Mouse (Mus musculus) large intestine, adult 2 months (tissue): ENCODE measurements around the gene Drap1. TPM values are rescaled to one million over a fixed set of nuclear protein-coding genes. Genes with fewer than 3 reads are reported as not detected.

Source experiments
- DNase-seq: peaks from one replicate; pipeline ENCODE4 v3.0.0-alpha.2; 2012; ENCODE audit warnings: low read depth, low spot score
- WGBS: fragments of 180-500 bp; shearing (Covaris S2); methylation state at CpG from one replicate; pipeline ENCODE4 v1.1.7; 2018; 5-methylcytosine and 5-hydroxymethylcytosine counted together
- polyA plus RNA-seq: library from polyadenylated mRNA; depleted of rRNA; stranded (reverse); fragments of >200 nt; gene quantifications from 2 replicates; pipeline ENCODE4 v1.2.3, GENCODE M21; 2012; rRNA removed

The Drap1 gene
- 98.0 and 108 TPM in 2 replicates for polyA plus RNA-seq

- under 1% methylated on average over 84 of the region's 87 CpGs for WGBS
- no peak for DNase-seq
These were observed at the start of gene Drap1, which contains the start of gene AI837181 for GRCm38 (mm10) chr19:5424782-5425741. Gene Drap1 (minus strand): TSS chr19:5424979. Gene AI837181 (plus strand): TSS chr19:5425144.

GRCm38 (mm10) chr19:5473720-5474119, 48.9 kb upstream of the Drap1 start, which contains the start of gene Efemp2:
Gene Efemp2 (plus strand): TSS chr19:5473954.
- 2% methylated on average over 22 of the region's 22 CpGs for WGBS
- DNase-seq = peak; percentile 64

DNA sequence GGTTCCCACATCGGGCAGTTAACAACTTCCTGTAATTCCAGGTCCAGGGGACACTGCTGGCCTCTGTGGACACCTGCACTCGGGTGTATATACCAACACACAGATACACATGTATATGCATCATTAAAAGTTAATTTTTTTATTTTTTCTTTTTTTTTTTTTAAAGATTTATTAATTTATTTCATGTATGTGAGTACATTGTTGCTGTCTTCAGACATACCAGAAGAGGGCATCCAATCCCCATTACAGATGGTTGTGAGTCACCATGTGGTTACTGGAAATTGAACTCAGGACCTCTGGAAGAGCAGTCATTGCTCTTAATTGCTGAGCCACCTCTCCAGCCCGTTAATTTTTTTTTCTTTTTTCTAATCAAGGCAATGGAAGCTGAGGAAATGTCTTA, 48.1 kb upstream of the Drap1 start:
- WGBS = 70% methylated on average over 3 of the region's 3 CpGs
- DNase-seq = no peak

DNA sequence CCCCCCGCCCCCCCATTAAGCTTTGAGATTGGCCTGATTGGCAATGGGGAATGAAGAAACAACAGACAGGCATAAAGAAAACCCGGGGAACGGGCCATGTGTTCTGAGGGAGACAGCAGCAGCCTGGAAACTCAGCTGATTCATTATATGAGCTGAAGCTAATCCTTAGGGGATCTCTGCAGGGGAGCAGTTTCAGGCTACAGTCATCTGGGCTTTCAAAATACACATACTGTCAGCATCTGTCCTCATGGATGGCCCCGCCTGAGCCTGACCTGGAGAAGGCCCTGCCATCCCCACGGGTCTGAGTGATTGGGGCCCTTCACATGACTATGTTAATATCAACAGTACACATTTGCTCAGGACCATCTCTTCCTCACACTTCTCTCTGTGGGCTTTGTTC, 47.1 kb upstream of the Drap1 start:
- no peak for DNase-seq
- 51% methylated on average over 5 of the region's 5 CpGs for WGBS

DNA sequence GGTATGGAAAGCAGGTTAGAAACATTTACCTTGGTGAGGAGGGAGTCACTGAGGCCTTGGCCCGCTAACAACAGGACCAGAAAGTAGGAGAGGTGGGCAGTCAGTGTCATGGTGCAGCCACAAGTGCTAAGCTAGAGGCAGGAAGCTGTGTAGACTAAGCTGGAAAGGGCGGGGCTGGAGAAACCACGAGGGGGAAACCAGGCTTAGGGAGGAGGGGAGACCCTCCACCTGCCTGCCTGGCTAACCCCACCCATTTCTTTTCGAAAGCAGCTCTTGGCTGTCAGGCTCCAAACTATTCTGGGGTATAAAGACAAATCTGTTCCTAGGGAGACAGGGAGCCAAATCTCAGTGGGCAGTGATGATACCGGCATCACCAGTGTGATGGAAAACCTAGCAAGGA, 43.6 kb upstream of the Drap1 start, which contains the start of gene Ctsw:
Gene Ctsw, minus strand, starts transcription at position 134 of the 400 bp plus-strand sequence.
- DNase-seq = no peak
- WGBS = 46% methylated on average over 5 of the region's 5 CpGs

DNA sequence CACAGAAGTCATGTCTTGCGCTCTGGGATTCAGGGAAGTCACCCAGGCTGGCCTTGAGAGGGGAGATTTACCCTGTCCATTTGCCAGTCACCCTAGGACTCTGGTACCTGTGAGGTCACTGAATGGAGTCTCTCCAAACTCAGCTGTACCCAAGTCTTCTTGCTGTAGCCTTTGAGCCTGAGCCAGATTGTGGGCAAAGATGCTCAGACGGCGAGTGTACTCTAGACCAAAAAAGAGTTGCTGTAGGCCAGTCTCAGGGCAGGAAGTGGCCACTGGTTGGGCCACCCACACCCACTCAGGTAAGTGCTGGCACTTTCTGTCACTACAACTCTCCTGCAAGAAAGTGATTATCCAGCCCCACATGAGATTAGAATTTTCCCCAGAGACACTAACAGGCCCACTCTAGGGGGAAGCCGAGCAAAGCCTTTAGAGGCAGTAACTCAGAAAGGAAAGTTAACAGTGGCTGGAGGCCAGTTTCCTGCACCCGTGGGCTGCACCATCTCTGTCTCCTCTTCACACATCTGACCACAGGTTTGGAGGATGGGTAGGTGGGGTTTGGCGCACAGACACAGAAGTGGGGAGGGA, 42.2 kb upstream of the Drap1 start:
- 82% methylated on average over 6 of the region's 6 CpGs for WGBS

DNA sequence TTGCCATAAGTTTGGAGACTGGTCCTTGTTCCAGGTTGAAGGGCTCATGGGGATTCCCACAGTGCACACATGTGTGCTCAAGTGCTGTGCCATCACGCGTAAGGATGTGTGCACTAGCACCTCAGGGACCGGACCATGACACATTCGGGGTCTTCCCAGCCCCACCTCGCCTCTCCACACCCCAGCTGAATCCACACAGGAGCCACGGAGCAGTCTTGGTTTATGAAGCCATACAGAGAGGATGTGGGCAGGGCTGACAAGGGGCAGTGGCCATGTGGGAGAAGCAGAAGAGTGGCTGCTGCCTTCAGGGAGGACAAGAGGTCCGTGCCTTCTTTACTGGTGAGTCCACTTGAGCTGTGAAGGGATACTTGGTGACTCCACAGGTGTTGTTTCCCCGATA, 40.3 kb upstream of the Drap1 start:
- WGBS = 94% methylated on average over 8 of the region's 8 CpGs
- no peak for DNase-seq

More for the DNA sequence above, 42.2 kb upstream of the Drap1 start:
- no peak for DNase-seq

- 59% methylated on average over 15 of the region's 15 CpGs for WGBS
These were observed 39.2 kb upstream of the Drap1 start for GRCm38 (mm10) chr19:5463791-5464562.

GRCm38 (mm10) chr19:5463212-5463611, 38.4 kb upstream of the Drap1 start:
- no peak for DNase-seq
- WGBS = 93% methylated on average over 9 of the region's 9 CpGs

More at GRCm38 (mm10) chr19:5463791-5464562, 39.2 kb upstream of the Drap1 start:
- no peak for DNase-seq

DNA sequence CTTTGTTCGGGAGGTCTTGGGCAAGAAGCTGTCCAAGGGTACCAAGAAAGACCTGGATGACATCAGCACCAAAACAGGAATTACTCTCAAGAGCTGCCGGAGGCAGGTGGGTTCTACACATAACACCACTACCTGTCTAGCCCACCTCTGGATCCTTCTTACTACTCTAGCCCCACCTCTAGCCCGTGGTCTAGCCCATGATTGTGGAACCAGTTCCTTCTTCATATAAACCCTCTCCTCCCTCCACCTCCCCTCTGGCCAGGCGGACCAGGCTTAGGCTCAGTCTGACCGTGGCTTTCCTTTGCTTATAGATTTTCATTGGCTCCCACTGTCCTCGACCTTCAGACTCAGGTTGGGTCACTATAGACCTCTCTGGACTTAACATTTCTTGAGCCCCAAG, 36.6 kb upstream of the Drap1 start:
- WGBS = 79% methylated on average over 6 of the region's 6 CpGs

GRCm38 (mm10) chr19:5460465-5460911, 35.7 kb upstream of the Drap1 start, which contains the start of gene Fibp:
Gene Fibp (plus strand): TSS chr19:5460615.
- WGBS = under 1% methylated on average over 32 of the region's 32 CpGs
- no peak for DNase-seq

More for the DNA sequence above, 36.6 kb upstream of the Drap1 start:
- no peak for DNase-seq

DNA sequence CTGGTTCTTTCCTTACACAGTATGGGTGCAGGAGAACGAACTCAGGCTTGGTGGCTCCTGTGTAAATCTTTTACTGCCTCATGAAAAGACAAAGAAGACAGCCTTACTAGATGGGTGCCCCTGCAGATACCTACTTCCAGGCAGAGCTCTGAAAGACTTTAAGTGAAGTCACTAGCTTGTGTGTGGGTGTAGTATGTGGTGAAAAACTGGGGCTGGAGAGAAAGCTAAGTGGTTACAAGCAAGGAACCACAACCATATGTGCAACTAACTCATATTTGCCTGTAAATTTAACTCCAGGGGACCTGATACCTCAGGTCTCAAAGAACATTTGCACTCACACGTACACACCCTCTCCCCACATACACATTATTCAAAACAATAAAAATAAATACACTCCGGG, 35.1 kb upstream of the Drap1 start:
- 14% methylated on average over 3 of the region's 3 CpGs for WGBS
- no peak for DNase-seq

DNA sequence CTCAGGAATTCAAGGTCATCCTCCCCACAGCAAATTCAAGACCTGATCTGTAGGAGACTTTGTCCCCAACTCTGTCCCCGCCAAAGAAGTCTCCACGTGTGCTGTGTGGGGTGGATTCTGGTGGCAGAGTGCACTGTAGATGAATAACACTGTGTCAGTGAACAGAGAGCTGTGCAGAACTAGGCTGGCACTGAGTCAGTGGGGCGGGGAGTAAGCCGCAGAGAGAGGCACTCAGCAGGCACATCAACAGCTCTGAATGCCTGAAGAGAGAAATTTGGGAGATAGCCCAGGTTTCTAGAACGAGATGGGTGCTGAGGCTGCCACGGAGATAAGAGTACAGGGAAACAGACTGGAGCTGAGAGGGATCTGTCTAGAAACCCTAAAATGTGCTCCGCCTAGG, 34.2 kb upstream of the Drap1 start:
- 65% methylated on average over 7 of the region's 7 CpGs for WGBS
- no peak for DNase-seq

- WGBS = 10% methylated on average over 14 of the region's 14 CpGs
- no peak for DNase-seq
These were observed 33.1 kb upstream of the Drap1 start, which contains the start of gene Ccdc85b for GRCm38 (mm10) chr19:5457746-5458442. Gene Ccdc85b (minus strand): TSS chr19:5457894.

- DNase-seq = peak; percentile 85
- WGBS = under 1% methylated on average over 70 of the region's 70 CpGs
These were observed 32.4 kb upstream of the Drap1 start for GRCm38 (mm10) chr19:5456922-5457745.

DNA sequence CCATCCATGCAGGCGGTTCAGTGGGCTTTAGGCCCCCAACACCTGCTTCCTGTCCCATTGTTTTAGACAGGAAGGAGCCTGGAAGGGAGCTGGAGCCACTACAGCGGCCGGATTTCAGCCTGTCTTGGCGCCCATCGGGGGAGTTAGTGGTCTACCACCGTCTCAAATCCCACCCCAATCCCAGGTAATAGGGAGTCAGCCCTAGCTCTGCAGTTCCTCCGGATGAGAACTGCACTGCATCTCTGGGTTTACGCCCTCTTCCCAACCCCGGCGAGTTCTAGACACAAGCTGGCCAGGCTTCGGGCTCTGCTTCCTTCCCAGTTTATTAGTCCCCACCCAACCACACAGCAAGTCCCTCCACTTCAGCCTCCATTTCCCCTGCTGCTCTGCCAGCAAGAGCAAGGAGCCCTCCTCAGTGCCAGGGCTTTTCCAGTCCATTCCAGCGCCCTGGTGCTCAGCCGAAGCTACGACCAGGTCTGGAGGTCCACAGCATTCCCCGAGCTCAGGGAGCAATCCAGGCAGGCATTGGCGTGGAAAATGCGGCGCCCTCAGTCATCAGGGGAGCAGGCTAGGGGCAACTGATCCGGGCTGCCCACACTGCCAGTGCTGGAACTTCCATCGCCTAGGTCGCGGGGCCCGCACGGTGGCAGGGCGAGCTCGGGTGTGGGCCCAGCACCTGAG, 31.6 kb upstream of the Drap1 start:
- DNase-seq = no peak
- 3% methylated on average over 26 of the region's 26 CpGs for WGBS

GRCm38 (mm10) chr19:5455568-5455967, 30.8 kb upstream of the Drap1 start:
- 81% methylated on average over 8 of the region's 8 CpGs for WGBS
- no peak for DNase-seq

DNA sequence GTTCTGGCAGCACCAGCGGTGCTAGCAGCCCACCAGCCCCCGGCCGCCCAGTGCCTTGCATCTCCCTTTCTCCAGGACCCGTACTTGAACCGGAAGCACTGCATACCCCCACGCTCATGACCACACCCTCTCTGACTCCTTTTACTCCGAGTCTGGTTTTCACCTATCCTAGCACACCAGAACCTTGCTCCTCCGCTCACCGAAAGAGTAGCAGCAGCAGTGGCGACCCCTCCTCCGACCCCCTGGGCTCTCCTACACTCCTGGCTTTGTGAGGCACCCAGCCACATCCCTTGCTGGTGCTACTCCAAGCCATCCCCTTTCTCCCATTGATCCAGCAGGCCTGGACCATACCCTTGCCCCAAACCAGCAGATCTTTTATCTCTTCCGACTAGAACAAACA, 30.3 kb upstream of the Drap1 start:
- WGBS = 79% methylated on average over 12 of the region's 12 CpGs
- no peak for DNase-seq
